In genomic region chr10:39614676-39615075, GRCm38 (mm10) we compare ENCODE assay signal across 9 mouse cellular contexts. TPM values are rescaled to one million over a fixed set of nuclear protein-coding genes. Genes with fewer than 3 reads are reported as not detected.
DNase-seq lines count a peak whose midpoint lies in the region; ATAC-seq lines count a peak whose summit lies in the region.
"Had no signal": no experiment of that assay in that cellular context is flagged by ENCODE, and none has a peak within 500 bp of the region (broad histone marks: within the 10 kb centered on the region; RNA-seq: fewer than 3 reads in every experiment).

No protein-coding gene starts in this region.

- 39% methylated on average over 6 of the region's 6 CpGs for WGBS in neural tube, embryonic 11.5 days
- 24% methylated on average over 6 of the region's 6 CpGs for WGBS in embryonic facial prominence, embryonic 10.5 days
- WGBS in heart, embryonic 16.5 days, result 19% methylated on average over 6 of the region's 6 CpGs
- 20% methylated on average over 6 of the region's 6 CpGs for WGBS in neural tube, embryonic 13.5 days

- H3K4me1 ChIP-seq in neural tube, embryonic 11.5 days (ENCODE audit: control insufficient read depth, insufficient read depth, low read length), result 0 out of 2 replicates have a peak, but pooled peaks cover 2% of the 10 kb centered on the region
- peaks cover 54% of the 10 kb centered on the region for H3K4me1 ChIP-seq in embryonic facial prominence, embryonic 10.5 days
- peaks cover 22% of the 10 kb centered on the region for H3K4me1 ChIP-seq in heart, embryonic 16.5 days (ENCODE audit: control insufficient read depth, insufficient read depth, low read length)
- peaks cover 31% of the 10 kb centered on the region for H3K4me1 ChIP-seq in neural tube, embryonic 13.5 days (replicated peaks)

- H3K4me2 ChIP-seq in neural tube, embryonic 11.5 days (ENCODE audit: low read depth), result no peak overlapping the region
- peak overlapping the region; percentile 76 for H3K4me2 ChIP-seq in heart, embryonic 16.5 days (ENCODE audit: low read depth, low read length)
- H3K4me2 ChIP-seq in neural tube, embryonic 13.5 days, result no peak overlapping the region

- H3K9me3 ChIP-seq in neural tube, embryonic 11.5 days (ENCODE audit: control insufficient read depth, low read length), result no peaks in the 10 kb centered on the region
- H3K9me3 ChIP-seq in embryonic facial prominence, embryonic 10.5 days, result no peaks in the 10 kb centered on the region
- H3K9me3 ChIP-seq in heart, embryonic 16.5 days (replicated peaks; ENCODE audit: control insufficient read depth, low read length), result no peaks in the 10 kb centered on the region; the same call in 1 of the 2 replicates
- no peaks in the 10 kb centered on the region for H3K9me3 ChIP-seq in neural tube, embryonic 13.5 days

- ATAC-seq in neural tube, embryonic 11.5 days (ENCODE audit: insufficient read depth, low FRiP score, low TSS enrichment), result no peak
- peak; percentile 90 for ATAC-seq in heart, embryonic 16.5 days (replicated peaks; ENCODE audit: extremely low read depth, insufficient read depth, low FRiP score)
- peak; percentile 21; the same call in 1 of the 2 replicates for ATAC-seq in neural tube, embryonic 13.5 days (ENCODE audit: low read depth)

- H3K27me3 ChIP-seq in neural tube, embryonic 11.5 days (ENCODE audit: control insufficient read depth, insufficient read depth, low read length), result no peaks in the 10 kb centered on the region
- H3K27me3 ChIP-seq in embryonic facial prominence, embryonic 10.5 days (replicated peaks; ENCODE audit: low read depth, poor library complexity, severe bottlenecking), result no peaks in the 10 kb centered on the region
- H3K27me3 ChIP-seq in heart, embryonic 16.5 days (ENCODE audit: control insufficient read depth, insufficient read depth, low read length), result no peaks in the 10 kb centered on the region
- no peaks in the 10 kb centered on the region for H3K27me3 ChIP-seq in neural tube, embryonic 13.5 days

- no peak overlapping the region for H3K4me3 ChIP-seq in neural tube, embryonic 11.5 days (ENCODE audit: low read depth, low read length)
- H3K4me3 ChIP-seq in embryonic facial prominence, embryonic 10.5 days, result no peak overlapping the region
- H3K4me3 ChIP-seq in heart, embryonic 16.5 days (ENCODE audit: low read length), result peak overlapping the region; percentile 60
- H3K4me3 ChIP-seq in neural tube, embryonic 13.5 days, result no peak overlapping the region

- 0 out of 2 replicates have a peak overlapping the region, but pooled peaks have one; percentile 53 for H3K27ac ChIP-seq in neural tube, embryonic 11.5 days (ENCODE audit: low read depth, low read length)
- H3K27ac ChIP-seq in embryonic facial prominence, embryonic 10.5 days (replicated peaks), result peak overlapping the region; percentile 90
- H3K27ac ChIP-seq in heart, embryonic 16.5 days (ENCODE audit: low read length), result peak overlapping the region; percentile 87
- peak overlapping the region; percentile 62; the same call in 1 of the 2 replicates for H3K27ac ChIP-seq in neural tube, embryonic 13.5 days (replicated peaks)
- H3K27ac ChIP-seq: macrophage had no signal

- no peak for DNase-seq in neural tube, embryonic 11.5 days (ENCODE audit: low spot score)
- no peak for DNase-seq in neural tube, embryonic 10.5 days (ENCODE audit: extremely low spot score, low spot score)
- DNase-seq in embryonic facial prominence, embryonic 10.5 days (ENCODE audit: low spot score), result peak; percentile 36
- peak; percentile 57 to 70 for DNase-seq in kidney, postnatal 4 days
- no peak for DNase-seq in right cerebral cortex, postnatal 36 days (ENCODE audit: low spot score in 2 of 2)
- no peak for DNase-seq in thymus, postnatal 10 days (ENCODE audit: low spot score in 2 of 2)

- no peak overlapping the region for H3K9ac ChIP-seq in neural tube, embryonic 11.5 days (ENCODE audit: low read length)
- H3K9ac ChIP-seq in heart, embryonic 16.5 days (ENCODE audit: low read length), result peak overlapping the region; percentile 80
- H3K9ac ChIP-seq in neural tube, embryonic 13.5 days, result no peak overlapping the region

- H3K36me3 ChIP-seq in neural tube, embryonic 11.5 days (ENCODE audit: control insufficient read depth, insufficient read depth, low read length), result no peaks in the 10 kb centered on the region
- no peaks in the 10 kb centered on the region for H3K36me3 ChIP-seq in embryonic facial prominence, embryonic 10.5 days (replicated peaks)
- H3K36me3 ChIP-seq in heart, embryonic 16.5 days (ENCODE audit: control insufficient read depth, insufficient read depth), result 0 out of 2 replicates have a peak, but pooled peaks cover 2% of the 10 kb centered on the region
- H3K36me3 ChIP-seq in neural tube, embryonic 13.5 days, result no peaks in the 10 kb centered on the region

RNA-seq across cellular contexts. Expression of gene Traf3ip2, which starts 1.9 kb away (rescaled TPM):
- polyA plus RNA-seq in neural tube, embryonic 11.5 days (2014; fragmentation: Nextera tagmentation; extraction: Ambion mirVana), result 9.4 TPM in 2 replicates
- 12.9 and 14.8 TPM in 2 replicates for polyA plus RNA-seq in embryonic facial prominence, embryonic 10.5 days (2016; fragmentation: Nextera tagmentation; extraction: Ambion mirVana)
- 10.7 and 12.5 TPM in 2 replicates for polyA plus RNA-seq in heart, embryonic 16.5 days (2015; fragmentation: Nextera tagmentation; extraction: Ambion mirVana)
- polyA plus RNA-seq in neural tube, embryonic 13.5 days (2015; fragmentation: Nextera tagmentation; extraction: Ambion mirVana), result 4.8 and 5.0 TPM in 2 replicates

Comparison
In these comparisons a context has a peak if more than half of its experiments do, and no peak if none do; other contexts are left out.
1. DNase-seq: peak in embryonic facial prominence, embryonic 10.5 days (single experiment) and kidney, postnatal 4 days (2 of 2); none in neural tube, embryonic 11.5 days (single experiment), neural tube, embryonic 10.5 days (single experiment), right cerebral cortex, postnatal 36 days (0 of 2) and thymus, postnatal 10 days (0 of 2).
2. Peak in every context shown above with its lines, with median percentiles within 50 percentile points of each other: H3K27ac ChIP-seq.